Mouse (Mus musculus): ENCODE data around the gene Eri2. TPM values are rescaled to one million over a fixed set of nuclear protein-coding genes. Genes with fewer than 3 reads are reported as not detected.
"Not testable (repeated sequence)": the region's sequence is repeated elsewhere in the genome, so short reads cannot be mapped to it uniquely, and the experiment has no call there.

The Eri2 gene
- polyA plus RNA-seq, 1 experiment from 2014 or later: 27.2 TPM

DNA sequence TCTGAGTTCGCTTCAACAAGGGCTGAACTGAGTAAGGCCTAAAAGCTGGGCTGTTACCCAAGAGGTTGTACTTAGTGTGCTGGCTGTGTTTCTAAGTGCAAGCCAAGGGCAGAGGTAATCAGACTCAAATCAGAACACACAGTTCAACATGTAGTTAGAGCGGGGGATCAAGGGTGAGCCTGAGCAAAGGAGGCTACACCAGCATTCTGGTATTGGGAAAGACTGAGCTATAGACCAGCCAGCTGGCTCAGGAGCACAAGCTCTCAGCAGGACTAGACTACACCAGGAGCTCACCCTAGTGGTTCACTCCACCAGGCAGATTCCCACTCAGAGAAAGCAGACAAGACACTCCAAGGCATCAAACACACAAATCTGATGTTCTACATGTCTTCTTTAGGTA is 10.4 kb downstream of the Eri2 start:
- no peaks in the 10 kb centered on the region for H3K9me3 ChIP-seq (replicated peaks)
- WGBS: 98% methylated on average over 2 of the region's 2 CpGs
- no peak for ATAC-seq (ENCODE audit: low FRiP score)

DNA sequence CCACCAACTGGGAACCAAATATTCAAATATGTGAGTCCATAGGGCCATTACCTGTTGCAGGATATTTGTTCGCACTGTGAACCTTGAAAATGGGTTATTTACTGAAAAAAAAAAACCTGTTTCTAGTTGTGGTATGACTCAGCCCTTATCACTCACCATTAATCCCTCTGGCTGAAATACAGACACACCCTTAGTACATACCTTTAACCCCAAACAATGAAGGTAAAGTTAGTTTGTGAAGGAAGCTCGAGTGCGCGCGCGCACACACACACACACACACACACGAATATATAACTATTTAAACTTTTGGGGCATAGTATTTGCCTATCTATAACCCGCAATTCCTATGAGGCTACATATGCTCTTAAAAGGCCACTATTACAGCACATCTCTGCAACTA is 24.0 kb downstream of the Eri2 start:
- no peak overlapping the region for H3K9ac ChIP-seq
- 94% methylated on average over 8 of the region's 8 CpGs for WGBS
- H3K27me3 ChIP-seq: no peaks in the 10 kb centered on the region
- no peaks in the 10 kb centered on the region for H3K36me3 ChIP-seq
- no peak for ATAC-seq (ENCODE audit: low FRiP score)
- no peak overlapping the region for H3K4me2 ChIP-seq (replicated peaks)
- H3K4me1 ChIP-seq: no peaks in the 10 kb centered on the region
- no peaks in the 10 kb centered on the region for H3K9me3 ChIP-seq (replicated peaks)
- H3K4me3 ChIP-seq: no peak overlapping the region
- H3K27ac ChIP-seq: no peak overlapping the region

More for the DNA sequence above, 10.4 kb downstream of the Eri2 start:
- H3K4me3 ChIP-seq: no peak overlapping the region
- H3K4me1 ChIP-seq: no peaks in the 10 kb centered on the region
- no peaks in the 10 kb centered on the region for H3K27me3 ChIP-seq
- no peak overlapping the region for H3K9ac ChIP-seq
- H3K36me3 ChIP-seq: peaks cover 37% of the 10 kb centered on the region
- H3K4me2 ChIP-seq (replicated peaks): no peak overlapping the region
- H3K27ac ChIP-seq: no peak overlapping the region

DNA sequence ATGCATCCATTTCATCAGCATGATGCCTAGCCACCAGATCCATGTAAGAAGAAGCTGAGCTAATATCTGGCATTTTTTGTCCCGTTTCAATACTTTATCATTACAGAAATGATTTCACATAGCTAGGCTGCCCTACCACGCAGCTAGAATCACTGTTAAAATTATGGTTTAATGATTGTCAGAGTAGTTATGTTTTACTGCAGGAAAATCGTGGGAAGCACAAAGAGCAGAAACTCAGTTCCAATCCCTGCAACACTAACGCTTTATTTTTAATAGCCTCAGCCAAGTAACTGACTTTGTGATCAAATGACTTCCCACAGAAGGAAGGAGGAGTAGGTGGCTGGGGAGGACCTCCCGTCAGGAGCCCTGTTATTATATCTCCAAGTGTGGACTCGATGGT is 26.9 kb downstream of the Eri2 start:
- Histone ChIP-seq H3K4me3 (no peak overlapping the region), H3K36me3 (no peaks in the 10 kb centered on the region), H3K9ac (no peak overlapping the region), H3K27me3 (no peaks in the 10 kb centered on the region), H3K9me3 (replicated peaks) (no peaks in the 10 kb centered on the region), H3K4me1 (no peaks in the 10 kb centered on the region), H3K27ac (no peak overlapping the region), H3K4me2 (replicated peaks) (no peak overlapping the region)
- ATAC-seq (ENCODE audit: low FRiP score): no peak
- 90% methylated on average over 6 of the region's 6 CpGs for WGBS

DNA sequence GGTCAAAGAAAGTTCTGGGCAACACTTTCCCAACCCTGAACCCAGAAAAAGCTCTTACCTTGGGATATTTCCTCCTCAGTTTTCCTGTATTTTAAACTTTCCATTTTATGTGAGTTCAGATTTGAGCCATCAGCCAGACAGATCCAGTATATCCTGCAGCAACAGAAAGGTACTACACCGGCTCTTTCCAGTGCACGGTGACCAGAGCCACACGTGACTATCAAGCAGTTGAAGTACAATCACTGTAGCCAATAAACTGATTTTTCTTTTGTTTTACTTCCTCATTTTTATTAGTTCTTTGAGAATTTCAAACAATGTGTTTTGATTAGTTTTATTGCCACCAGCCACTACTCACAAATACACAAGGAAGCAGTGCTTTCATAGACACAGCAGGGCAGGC is 29.5 kb downstream of the Eri2 start:
- H3K4me1 ChIP-seq: no peaks in the 10 kb centered on the region
- H3K27me3 ChIP-seq: no peaks in the 10 kb centered on the region
- ATAC-seq (ENCODE audit: low FRiP score): no peak
- H3K4me3 ChIP-seq: no peak overlapping the region
- H3K9me3 ChIP-seq (replicated peaks): no peaks in the 10 kb centered on the region
- H3K4me2 ChIP-seq (replicated peaks): no peak overlapping the region
- H3K36me3 ChIP-seq: no peaks in the 10 kb centered on the region
- 93% methylated on average over 3 of the region's 3 CpGs for WGBS
- H3K9ac ChIP-seq: no peak overlapping the region
- H3K27ac ChIP-seq: no peak overlapping the region

DNA sequence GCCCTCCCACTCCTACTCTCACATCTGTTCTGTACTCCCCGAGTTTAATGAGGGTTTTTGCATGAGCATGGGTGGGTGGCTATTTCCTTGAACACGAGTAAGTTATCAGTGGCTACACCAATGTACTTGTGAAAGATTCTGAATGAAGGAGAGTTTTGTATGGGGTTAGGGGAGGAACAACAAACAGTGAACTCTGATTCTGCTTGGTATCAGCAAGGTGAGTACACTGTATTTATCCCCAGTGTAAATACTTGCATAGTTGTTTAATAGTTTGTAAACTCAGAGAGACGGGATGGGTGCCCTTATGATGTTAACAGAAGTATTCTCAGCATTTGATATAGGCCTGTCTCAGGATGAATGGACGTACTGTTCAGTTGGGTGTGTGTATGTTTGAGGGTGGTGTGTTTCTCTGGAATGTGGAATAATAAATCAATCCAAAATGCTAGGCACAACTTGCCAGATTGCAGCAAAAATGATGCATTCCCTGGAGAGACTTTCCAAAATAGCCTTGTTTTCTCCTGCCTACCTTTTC is 31.6 kb downstream of the Eri2 start:
- WGBS: 77% methylated on average over 4 of the region's 4 CpGs
- Histone ChIP-seq H3K36me3 (no peaks in the 10 kb centered on the region), H3K4me1 (no peaks in the 10 kb centered on the region), H3K4me3 (no peak overlapping the region), H3K9ac (no peak overlapping the region), H3K27me3 (no peaks in the 10 kb centered on the region), H3K27ac (no peak overlapping the region), H3K9me3 (replicated peaks) (no peaks in the 10 kb centered on the region), H3K4me2 (replicated peaks) (no peak overlapping the region)
- no peak for ATAC-seq (ENCODE audit: low FRiP score)

DNA sequence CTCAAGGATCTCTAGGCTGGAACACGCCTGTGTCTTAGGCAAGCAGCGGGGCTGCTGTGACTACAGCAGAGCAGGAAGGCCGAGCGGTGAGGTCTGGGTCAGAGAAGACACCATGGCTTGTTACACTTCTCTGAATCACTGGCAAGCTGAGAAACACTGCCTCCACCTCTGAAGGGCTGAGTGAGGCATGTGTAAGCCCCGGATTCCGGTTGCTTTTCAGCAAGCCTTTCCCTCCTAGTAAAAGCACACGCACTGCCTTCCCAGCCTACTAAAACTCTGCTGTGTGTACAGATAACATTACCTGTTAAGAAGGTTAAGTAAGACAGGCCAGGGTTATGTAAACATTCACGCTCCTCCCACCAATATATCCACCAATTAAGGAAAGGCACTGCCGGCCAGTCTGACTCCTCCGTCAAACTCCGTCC is 33.3 kb downstream of the Eri2 start, which contains the start of gene Acsm3:
Gene Acsm3 (plus strand): TSS at position 397 of the 425 bp plus-strand sequence.
- H3K4me2 ChIP-seq (replicated peaks): no peak within 1 kb of the TSS
- no peaks in the 10 kb centered on the region for H3K27me3 ChIP-seq
- no peak within 1 kb of the TSS for H3K4me3 ChIP-seq
- 83% methylated on average over 11 of the region's 11 CpGs for WGBS
- H3K9me3 ChIP-seq (replicated peaks): no peaks in the 10 kb centered on the region
- no peak for ATAC-seq (ENCODE audit: low FRiP score)
- H3K27ac ChIP-seq: no peak within 1 kb of the TSS
- no peaks in the 10 kb centered on the region for H3K4me1 ChIP-seq
- no peak within 1 kb of the TSS for H3K9ac ChIP-seq
- no peaks in the 10 kb centered on the region for H3K36me3 ChIP-seq

DNA sequence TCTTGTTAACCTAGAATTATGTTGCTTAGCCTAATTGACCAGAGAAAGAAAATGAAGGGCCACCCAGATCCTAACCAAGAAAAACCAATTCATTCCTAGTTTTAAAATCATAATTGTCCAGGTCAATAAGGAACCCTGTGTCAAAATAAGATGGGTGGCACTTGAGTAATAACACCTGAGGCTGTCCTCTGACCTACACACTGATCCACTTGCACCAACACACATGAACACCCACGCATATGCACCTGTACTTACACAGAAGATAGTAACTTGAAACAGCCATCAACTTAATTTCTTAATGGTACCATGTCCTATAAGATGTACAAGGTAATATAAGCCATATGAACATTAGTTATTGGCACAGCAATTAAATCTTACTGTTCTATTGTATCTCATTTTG is 40.2 kb downstream of the Eri2 start:
- H3K4me3 ChIP-seq: no peak overlapping the region
- WGBS: 92% methylated on average over 1 of the region's 1 CpGs
- no peak overlapping the region for H3K4me2 ChIP-seq (replicated peaks)
- H3K36me3 ChIP-seq: no peaks in the 10 kb centered on the region
- no peak for ATAC-seq (ENCODE audit: low FRiP score)
- H3K9me3 ChIP-seq (replicated peaks): no peaks in the 10 kb centered on the region
- no peaks in the 10 kb centered on the region for H3K4me1 ChIP-seq
- H3K27ac ChIP-seq: no peak overlapping the region
- H3K9ac ChIP-seq: no peak overlapping the region
- no peaks in the 10 kb centered on the region for H3K27me3 ChIP-seq

DNA sequence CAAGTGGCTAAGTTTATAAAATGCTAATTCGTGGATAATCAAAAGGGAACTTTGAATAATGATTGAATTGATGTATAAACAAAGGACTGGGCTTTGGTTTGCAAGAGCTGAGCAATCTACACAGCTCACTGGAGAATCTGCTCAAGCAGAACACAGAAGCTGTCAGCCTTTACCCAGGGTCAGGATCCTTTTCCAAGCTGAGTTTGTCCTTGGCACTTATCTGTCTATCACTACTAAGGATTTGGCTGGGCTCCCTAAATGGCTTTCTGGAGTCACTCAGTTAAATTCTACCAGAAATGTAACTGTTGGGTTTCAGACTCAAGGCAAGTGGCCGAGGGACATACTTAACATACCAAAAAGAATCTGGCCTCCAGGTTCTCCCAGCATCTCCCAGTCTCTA is 43.9 kb downstream of the Eri2 start:
- no peak overlapping the region for H3K27ac ChIP-seq
- H3K4me2 ChIP-seq (replicated peaks): no peak overlapping the region
- WGBS: 71% methylated on average over 2 of the region's 2 CpGs
- no peaks in the 10 kb centered on the region for H3K4me1 ChIP-seq
- H3K9ac ChIP-seq: no peak overlapping the region
- no peaks in the 10 kb centered on the region for H3K27me3 ChIP-seq
- ATAC-seq (ENCODE audit: low FRiP score): no peak
- no peaks in the 10 kb centered on the region for H3K36me3 ChIP-seq
- H3K4me3 ChIP-seq: no peak overlapping the region
- no peaks in the 10 kb centered on the region for H3K9me3 ChIP-seq (replicated peaks)

DNA sequence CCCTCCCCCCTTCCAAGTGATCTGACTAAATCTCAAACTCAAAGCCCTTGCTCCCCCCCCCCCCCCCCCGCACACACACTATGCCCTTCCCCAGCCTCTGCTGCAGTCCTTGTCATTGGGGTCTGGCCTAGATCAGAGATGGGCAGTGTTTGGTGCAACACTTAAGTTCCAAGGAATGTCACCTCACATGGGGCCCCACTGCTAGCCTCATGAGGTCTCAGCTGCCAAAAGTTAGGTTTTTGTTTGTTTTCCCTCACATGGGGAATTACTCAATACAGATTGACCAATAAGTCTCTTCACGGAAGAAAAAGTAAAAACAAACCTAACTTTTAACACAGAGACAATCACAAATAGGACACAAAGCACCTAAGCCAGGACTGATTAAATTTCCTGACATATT is 45.1 kb downstream of the Eri2 start:
- H3K9ac ChIP-seq: no peak overlapping the region
- 68% methylated on average over 1 of the region's 2 CpGs for WGBS
- no peak overlapping the region for H3K27ac ChIP-seq
- H3K4me1 ChIP-seq: 0 out of 2 replicates have a peak, but pooled peaks cover 4% of the 10 kb centered on the region
- ATAC-seq (ENCODE audit: low FRiP score): no peak
- peaks cover 8% of the 10 kb centered on the region; the same call in 1 of the 2 replicates for H3K27me3 ChIP-seq
- H3K4me3 ChIP-seq: no peak overlapping the region
- no peaks in the 10 kb centered on the region for H3K9me3 ChIP-seq (replicated peaks)
- H3K4me2 ChIP-seq (replicated peaks): no peak overlapping the region
- H3K36me3 ChIP-seq: no peaks in the 10 kb centered on the region

DNA sequence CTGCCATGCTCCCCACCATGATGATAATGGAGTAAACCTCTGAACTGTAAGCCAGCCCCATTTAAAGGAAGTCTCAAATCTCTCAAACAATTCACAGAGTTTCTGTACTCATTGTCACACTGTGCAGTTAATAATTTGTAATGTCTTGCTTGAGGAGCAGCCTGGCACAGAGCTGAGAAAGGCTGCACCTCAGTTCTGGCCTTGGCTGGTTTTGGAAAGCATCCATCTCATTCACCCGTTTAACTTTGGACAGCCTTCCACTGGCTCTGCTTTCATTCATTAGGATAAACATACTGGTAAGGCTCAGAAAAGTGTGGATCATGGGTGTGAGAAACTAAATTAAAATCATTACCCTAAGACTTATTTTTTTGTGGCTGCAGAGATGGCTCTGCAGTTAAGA is 48.0 kb downstream of the Eri2 start:
- Histone ChIP-seq H3K36me3 (no peaks in the 10 kb centered on the region), H3K4me3 (no peak overlapping the region), H3K9ac (no peak overlapping the region), H3K9me3 (replicated peaks) (no peaks in the 10 kb centered on the region), H3K27me3 (peaks cover 8% of the 10 kb centered on the region; the same call in 1 of the 2 replicates), H3K4me1 (0 out of 2 replicates have a peak, but pooled peaks cover 4% of the 10 kb centered on the region), H3K4me2 (replicated peaks) (no peak overlapping the region), H3K27ac (no peak overlapping the region)
- 98% methylated on average over 1 of the region's 1 CpGs for WGBS
- ATAC-seq (ENCODE audit: low FRiP score): no peak

DNA sequence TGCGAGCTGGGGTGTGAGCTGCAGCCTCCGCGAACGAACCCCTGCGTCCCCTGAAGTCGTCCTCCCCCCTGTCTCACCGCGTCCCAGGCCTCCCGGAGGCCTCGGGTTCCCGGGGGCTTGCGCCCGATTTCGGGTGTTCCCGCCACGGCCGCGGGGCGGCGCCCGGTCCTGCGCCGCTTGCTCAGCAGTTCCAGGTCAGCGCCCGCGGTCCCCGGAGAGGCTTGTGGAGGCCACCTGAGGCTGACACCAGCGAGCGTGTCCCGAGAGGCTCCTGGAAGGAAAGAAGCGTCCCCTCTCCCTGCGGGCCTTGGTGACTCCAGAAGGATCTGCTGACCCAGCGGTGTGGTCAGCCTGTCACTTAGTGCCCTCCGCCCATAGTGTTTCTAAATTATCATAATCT is 49.5 kb downstream of the Eri2 start:
- no peaks in the 10 kb centered on the region for H3K36me3 ChIP-seq
- WGBS: 5% methylated on average over 34 of the region's 34 CpGs
- H3K4me2 ChIP-seq (replicated peaks): peak overlapping the region; percentile 43
- ATAC-seq (ENCODE audit: low FRiP score): no peak
- no peak overlapping the region for H3K27ac ChIP-seq
- H3K4me1 ChIP-seq: 0 out of 2 replicates have a peak, but pooled peaks cover 4% of the 10 kb centered on the region
- H3K27me3 ChIP-seq: peaks cover 8% of the 10 kb centered on the region; the same call in 1 of the 2 replicates
- peak overlapping the region; percentile 16; the same call in 1 of the 2 replicates for H3K4me3 ChIP-seq
- no peaks in the 10 kb centered on the region for H3K9me3 ChIP-seq (replicated peaks)
- H3K9ac ChIP-seq: no peak overlapping the region

DNA sequence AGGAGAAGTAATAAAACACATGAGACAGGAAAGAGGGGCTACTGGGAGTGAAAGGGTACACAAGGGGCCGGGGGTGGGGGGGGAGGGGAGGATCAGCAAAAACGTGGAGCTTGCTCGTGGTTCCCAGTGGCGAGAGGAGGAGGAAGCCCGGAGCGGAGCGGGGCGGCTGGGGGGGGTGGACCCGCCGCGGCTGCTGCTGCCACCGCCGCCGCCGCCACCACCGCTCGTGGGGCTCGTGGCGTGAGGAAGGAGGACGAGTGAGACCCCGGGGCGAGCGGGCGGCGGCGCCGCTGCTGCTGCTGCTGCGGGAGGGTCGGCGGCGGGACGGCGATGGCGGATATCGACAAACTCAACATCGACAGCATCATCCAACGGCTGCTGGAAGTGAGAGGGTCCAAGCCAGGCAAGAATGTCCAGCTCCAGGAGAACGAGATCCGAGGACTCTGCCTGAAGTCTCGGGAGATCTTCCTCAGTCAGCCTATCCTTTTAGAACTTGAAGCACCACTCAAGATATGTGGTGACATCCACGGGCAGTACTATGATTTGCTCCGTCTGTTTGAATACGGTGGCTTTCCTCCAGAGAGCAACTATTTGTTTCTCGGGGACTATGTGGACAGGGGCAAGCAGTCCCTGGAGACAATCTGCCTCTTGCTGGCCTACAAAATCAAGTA is 53.9 kb downstream of the Eri2 start:
- Histone ChIP-seq H3K9ac (peak overlapping the region; percentile 57), H3K4me3 (peak overlapping the region; percentile 40), H3K4me2 (replicated peaks) (peak overlapping the region; percentile 50)
- peak; percentile 52 for ATAC-seq (ENCODE audit: low FRiP score)
- 4% methylated on average over 27 of the region's 44 CpGs for WGBS
- H3K4me1 ChIP-seq; H3K9me3 ChIP-seq (replicated peaks); H3K27ac ChIP-seq; H3K36me3 ChIP-seq; H3K27me3 ChIP-seq: not testable (repeated sequence)

DNA sequence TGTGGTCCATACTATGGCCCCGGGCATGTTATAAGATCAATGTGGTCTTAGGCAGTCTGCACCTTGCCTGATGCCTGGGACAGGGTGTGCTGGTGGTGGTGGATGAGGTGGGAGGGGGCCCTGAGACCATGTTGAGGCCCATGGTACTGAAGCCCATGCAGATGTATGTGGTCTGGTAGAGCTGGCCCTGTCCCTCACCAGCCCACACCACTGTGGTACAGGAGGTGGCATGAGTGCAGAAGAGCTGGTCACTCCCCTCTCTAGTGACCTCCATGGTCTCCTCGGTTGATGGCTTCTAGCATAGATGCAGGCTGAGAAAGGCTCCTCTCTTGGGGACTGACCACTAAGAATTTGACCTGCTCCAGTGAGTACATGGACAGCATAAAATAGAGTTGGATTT is 55.0 kb downstream of the Eri2 start:
- no peak overlapping the region for H3K9ac ChIP-seq
- no peak overlapping the region for H3K4me2 ChIP-seq (replicated peaks)
- WGBS: 79% methylated on average over 2 of the region's 2 CpGs
- no peaks in the 10 kb centered on the region for H3K27me3 ChIP-seq
- no peaks in the 10 kb centered on the region for H3K36me3 ChIP-seq
- no peak overlapping the region for H3K4me3 ChIP-seq
- ATAC-seq (ENCODE audit: low FRiP score): no peak
- H3K4me1 ChIP-seq: no peaks in the 10 kb centered on the region
- H3K9me3 ChIP-seq (replicated peaks): no peaks in the 10 kb centered on the region
- no peak overlapping the region for H3K27ac ChIP-seq
